Mouse (Mus musculus): ENCODE results near the gene Med13l.

- TF ChIP-seq GATA1 (IDR thresholded peaks at IDR 0.05; ENCODE audit: low read length) (no peak), TAL1 (IDR thresholded peaks at IDR 0.05; ENCODE audit: low read length) (no peak)
Observed at GRCm38 (mm10) chr5:118562206-118562605, 1.7 kb downstream of the Med13l start.

Data from erythroblast, embryonic 14.5 days (primary cell).